Mouse (Mus musculus) cerebellum, adult 2 months (tissue): Measurements from ENCODE around the gene Sp100. TPM values are rescaled to one million over a fixed set of nuclear protein-coding genes. Genes with fewer than 3 reads are reported as not detected.

Experiments
- DNase-seq, 2 experiments: peaks; one replicate each; pipeline ENCODE4 v3.0.0; 2021
- H3K27ac ChIP-seq: fragments of 200-500 bp; 2 replicates; pipeline ENCODE4 v1.5.1; 2012; ENCODE audit warnings: low read length, control low read depth, inconsistent platforms; ENCODE audit not compliant: insufficient read depth
- H3K27me3 ChIP-seq: fragments of 200-500 bp; 2 replicates; pipeline ENCODE4 v1.6.1; 2012; ENCODE audit warnings: inconsistent platforms, mild to moderate bottlenecking, low read length, moderate library complexity; ENCODE audit not compliant: control insufficient read depth, insufficient read depth
- H3K4me1 ChIP-seq: fragments of 200-500 bp; 2 replicates; pipeline ENCODE4 v1.6.1; 2011; ENCODE audit warnings: low read length; ENCODE audit not compliant: control insufficient read depth, insufficient read depth
- H3K4me3 ChIP-seq: fragments of 200-500 bp; replicated peaks from 2 replicates; pipeline ENCODE3; 2011; ENCODE audit warnings: mild to moderate bottlenecking, low read depth, low read length, control low read depth; ENCODE audit not compliant: insufficient read depth
- CTCF ChIP-seq: fragments of 200-500 bp; IDR thresholded peaks from 2 replicates; pipeline ENCODE4 v1.5.1; 2011; ENCODE audit warnings: low read depth, mild to moderate bottlenecking, control low read depth, low read length, moderate library complexity, borderline replicate concordance; ENCODE audit not compliant: insufficient read depth
- POLR2A ChIP-seq: fragments of 200-500 bp; IDR thresholded peaks from 2 replicates; pipeline ENCODE4 v1.6.1; 2011; ENCODE audit warnings: low read length, control low read depth, borderline replicate concordance; ENCODE audit not compliant: insufficient read depth
- WGBS: fragments of 180-500 bp; shearing (Covaris S2); methylation state at CpG from one replicate; pipeline ENCODE4 v1.1.7; 2018; 5-methylcytosine and 5-hydroxymethylcytosine counted together
- polyA plus RNA-seq: library from polyadenylated mRNA; depleted of rRNA; stranded (reverse); fragments of >200 nt; gene quantifications from 2 replicates; pipeline ENCODE4 v1.2.3, GENCODE M21; 2012

The Sp100 gene
- polyA plus RNA-seq, 1 experiment: 4.7 TPM

GRCm38 (mm10) chr1:85695646-85696045 lies 45.9 kb downstream of the Sp100 start:
- TF ChIP-seq POLR2A (no peak), CTCF (no peak)
- no peaks in the 10 kb centered on the region for H3K4me1 ChIP-seq
- no peak for DNase-seq
- H3K27me3 ChIP-seq: no peaks in the 10 kb centered on the region
- no peak overlapping the region for H3K27ac ChIP-seq
- no peak overlapping the region for H3K4me3 ChIP-seq
- 13% methylated on average over 3 of the region's 3 CpGs for WGBS

GRCm38 (mm10) chr1:85697721-85698493 lies 48.1 kb downstream of the Sp100 start:
- Histone ChIP-seq H3K4me3 (no peak overlapping the region), H3K27ac (no peak overlapping the region), H3K4me1 (no peaks in the 10 kb centered on the region), H3K27me3 (no peaks in the 10 kb centered on the region)
- 79% methylated on average over 4 of the region's 4 CpGs for WGBS
- no peak for DNase-seq
- TF ChIP-seq POLR2A (no peak), CTCF (no peak)

DNA sequence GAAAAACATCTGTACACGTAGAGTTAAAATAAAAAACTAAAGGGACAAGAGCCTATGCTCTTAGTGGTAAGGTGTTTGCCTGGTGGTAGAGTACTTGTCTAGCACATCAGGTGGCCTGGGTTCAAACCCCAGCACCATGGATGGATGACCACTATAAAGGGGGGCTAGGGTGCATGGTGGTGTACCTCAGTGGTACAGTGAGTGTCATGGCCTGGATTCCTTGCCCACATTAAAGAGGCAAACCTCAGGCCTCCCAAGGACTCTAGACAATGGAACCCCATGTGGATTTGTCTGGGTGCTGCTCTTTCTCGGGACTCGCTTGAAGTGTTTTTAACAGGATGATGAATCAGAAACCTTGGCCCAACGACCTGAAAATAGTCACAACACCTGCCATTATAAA lies 52.7 kb downstream of the Sp100 start:
- no peak overlapping the region for H3K4me3 ChIP-seq
- no peak overlapping the region for H3K27ac ChIP-seq
- no peaks in the 10 kb centered on the region for H3K27me3 ChIP-seq
- no peak for TF ChIP-seq POLR2A
- no peak for TF ChIP-seq CTCF
- no peak for DNase-seq
- H3K4me1 ChIP-seq: no peaks in the 10 kb centered on the region
- WGBS: 74% methylated on average over 4 of the region's 4 CpGs

DNA sequence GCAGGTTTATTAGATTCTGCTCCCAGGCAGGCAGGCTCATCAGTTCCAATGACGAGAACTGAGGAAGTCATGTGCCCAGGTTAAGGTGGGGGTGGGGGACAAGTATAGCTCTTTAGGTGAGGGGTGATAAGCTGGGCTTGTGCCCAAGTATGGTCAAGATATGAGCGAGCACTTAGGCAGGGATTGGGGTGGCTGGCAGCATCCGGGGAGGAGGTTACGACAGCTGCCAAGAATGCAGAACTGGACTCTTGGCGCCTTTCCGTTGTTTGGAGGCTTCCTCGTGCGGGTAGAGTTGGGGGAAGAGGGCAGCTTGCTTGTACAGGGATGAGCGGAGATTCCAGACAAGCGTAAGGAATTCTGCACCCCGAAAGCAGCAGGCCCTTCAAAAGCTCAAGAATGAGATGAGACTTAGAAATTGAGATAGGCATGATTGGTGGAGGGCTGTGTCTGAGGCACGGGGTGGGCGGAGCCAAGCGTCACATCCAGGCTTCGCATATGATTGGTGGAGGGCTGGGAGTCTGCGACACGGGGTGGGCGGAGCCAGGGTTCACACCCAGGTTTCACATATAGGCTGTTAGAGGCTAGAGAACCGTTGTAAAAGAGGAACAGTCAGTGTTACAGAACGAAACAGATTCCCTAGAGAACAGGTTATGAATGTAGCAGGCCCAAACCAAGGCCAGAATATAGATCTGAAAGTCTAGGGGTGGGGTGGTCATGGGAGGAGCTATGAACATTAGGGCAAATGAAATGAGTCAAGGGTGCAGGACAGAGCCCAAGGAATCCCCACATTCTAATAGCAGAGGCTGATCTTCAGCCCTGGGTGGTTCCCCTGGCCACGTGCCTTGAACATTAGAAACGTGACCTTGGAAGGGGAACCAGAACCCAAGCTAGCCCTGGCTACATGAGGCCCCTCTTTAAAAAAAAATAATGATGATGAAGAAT lies 53.7 kb downstream of the Sp100 start:
- TF ChIP-seq POLR2A: no peak
- TF ChIP-seq CTCF: no peak
- no peaks in the 10 kb centered on the region for H3K27me3 ChIP-seq
- 15% methylated on average over 22 of the region's 22 CpGs for WGBS
- H3K4me1 ChIP-seq: no peaks in the 10 kb centered on the region
- no peak overlapping the region for H3K27ac ChIP-seq
- peak; percentile 37 to 56 for DNase-seq
- peak overlapping the region; percentile 52 for H3K4me3 ChIP-seq

GRCm38 (mm10) chr1:85705552-85705951 lies 55.8 kb downstream of the Sp100 start:
- 100% methylated on average over 1 of the region's 1 CpGs for WGBS
- Histone ChIP-seq H3K27ac (no peak overlapping the region), H3K4me3 (no peak overlapping the region), H3K4me1 (no peaks in the 10 kb centered on the region), H3K27me3 (no peaks in the 10 kb centered on the region)
- TF ChIP-seq POLR2A (no peak), CTCF (no peak)
- DNase-seq: no peak

GRCm38 (mm10) chr1:85706754-85707153 lies 57.0 kb downstream of the Sp100 start:
- Histone ChIP-seq H3K4me1 (no peaks in the 10 kb centered on the region), H3K4me3 (no peak overlapping the region), H3K27me3 (no peaks in the 10 kb centered on the region), H3K27ac (no peak overlapping the region)
- no peak for DNase-seq
- TF ChIP-seq CTCF (no peak), POLR2A (no peak)
- WGBS: 89% methylated on average over 2 of the region's 2 CpGs

GRCm38 (mm10) chr1:85714501-85714900 lies 64.7 kb downstream of the Sp100 start:
- Histone ChIP-seq H3K4me1 (no peaks in the 10 kb centered on the region), H3K4me3 (no peak overlapping the region), H3K27ac (no peak overlapping the region), H3K27me3 (no peaks in the 10 kb centered on the region)
- TF ChIP-seq CTCF: no peak
- no peak for TF ChIP-seq POLR2A
- DNase-seq: no peak
